Mouse (Mus musculus) liver, postnatal 0 days (tissue): ENCODE data around the gene Hmg20b.
A peak's percentile ranks its signal among the peaks of the same experiment; 100 is the strongest.

ENCODE experiments used
- CTCF ChIP-seq: sonication (generic); IDR thresholded peaks from 2 replicates; pipeline ENCODE4 v1.5.1; 2016; ENCODE audit warnings: antibody characterized with exemption, low read depth
- EP300 ChIP-seq: IDR thresholded peaks from 2 replicates; pipeline ENCODE4 v1.6.1; 2016; ENCODE audit warnings: antibody characterized with exemption, low read depth, mild to moderate bottlenecking

DNA sequence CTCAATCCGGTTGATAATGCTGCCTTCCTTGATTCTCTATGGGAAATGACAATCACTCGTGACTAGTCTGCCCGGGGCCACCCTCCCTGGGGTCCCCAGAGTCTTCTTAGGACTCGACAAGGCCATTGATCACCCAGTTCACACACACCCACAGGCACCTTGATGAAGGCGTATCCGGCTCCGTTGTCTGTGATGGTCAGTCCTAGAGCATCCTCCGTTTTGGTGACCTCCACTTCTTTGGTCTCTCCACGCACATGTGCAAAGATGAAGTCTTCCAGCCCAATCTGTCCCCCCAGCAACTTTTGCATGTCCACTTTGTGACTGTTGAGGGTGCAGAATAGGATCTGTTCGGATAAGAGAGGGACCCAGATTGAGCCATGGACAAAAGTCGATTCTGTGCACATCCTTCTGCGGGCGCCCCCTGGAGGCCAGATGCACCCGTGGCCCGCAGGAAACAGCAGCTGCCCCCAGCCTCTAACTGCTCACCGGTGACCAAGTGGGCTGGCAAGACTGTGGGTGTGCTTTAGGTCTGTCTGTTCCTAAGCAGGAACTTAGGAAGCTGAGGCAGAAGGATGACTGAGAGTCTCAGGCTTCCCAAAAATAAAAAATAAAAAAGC lies 8.8 kb downstream of the Hmg20b start:
- TF ChIP-seq CTCF (peak; percentile 89), EP300 (no peak)
